Mouse (Mus musculus): ENCODE data around the gene Ap3b1. TPM values are rescaled to one million over a fixed set of nuclear protein-coding genes. Genes with fewer than 3 reads are reported as not detected.

The Ap3b1 gene
- total RNA-seq (2023): 10 to 100 TPM; 61.9 to 62.2 TPM

GRCm38 (mm10) chr13:94358401-94359265 lies at the start of gene Ap3b1:
Gene Ap3b1 (plus strand): TSS chr13:94358960.

Other genes starting within 250 kb of the Ap3b1 start
- gene Scamp1, start 73.1 kb upstream of the Ap3b1 start, total RNA-seq (2023): 1 to 10 TPM; 6.2 to 6.4 TPM